Mouse (Mus musculus) megakaryocyte, embryonic 14.5 days (primary cell): Measurements from ENCODE around the gene Sycn. TPM values are rescaled to one million over a fixed set of nuclear protein-coding genes. Genes with fewer than 3 reads are reported as not detected.

ENCODE experiments used
- H3K27me3 ChIP-seq: replicated peaks from 2 replicates; pipeline ENCODE3; 2012; ENCODE audit warnings: inconsistent platforms
- H3K36me3 ChIP-seq: replicated peaks from 2 replicates; pipeline ENCODE3; 2012; ENCODE audit warnings: low read length, inconsistent platforms, mixed read lengths
- H3K4me1 ChIP-seq: 2 replicates; pipeline ENCODE4 v1.6.1; 2012; ENCODE audit warnings: inconsistent platforms
- H3K4me3 ChIP-seq: replicated peaks from 2 replicates; pipeline ENCODE3; 2012; ENCODE audit warnings: moderate library complexity, mild to moderate bottlenecking, inconsistent platforms
- H3K9me3 ChIP-seq: 2 replicates; pipeline ENCODE4 v1.6.1; 2012; ENCODE audit warnings: inconsistent platforms
- FLI1 ChIP-seq: IDR thresholded peaks from 2 replicates; pipeline ENCODE4 v1.6.1; 2012; ENCODE audit warnings: low read length, inconsistent platforms, mixed read lengths
- GATA1 ChIP-seq: IDR thresholded peaks from 3 replicates; pipeline ENCODE4 v1.6.1; 2012; ENCODE audit warnings: mixed read lengths, low read length, inconsistent platforms, borderline replicate concordance
- polyA plus RNA-seq: library from polyadenylated mRNA; stranded (reverse); fragments of >175 nt; gene quantifications from 2 replicates; pipeline ENCODE4 v1.2.3, GENCODE M21; 2012; ENCODE audit warnings: low replicate concordance; ENCODE audit not compliant: insufficient read depth

Sycn gene
- polyA plus RNA-seq, 1 experiment: not detected

DNA sequence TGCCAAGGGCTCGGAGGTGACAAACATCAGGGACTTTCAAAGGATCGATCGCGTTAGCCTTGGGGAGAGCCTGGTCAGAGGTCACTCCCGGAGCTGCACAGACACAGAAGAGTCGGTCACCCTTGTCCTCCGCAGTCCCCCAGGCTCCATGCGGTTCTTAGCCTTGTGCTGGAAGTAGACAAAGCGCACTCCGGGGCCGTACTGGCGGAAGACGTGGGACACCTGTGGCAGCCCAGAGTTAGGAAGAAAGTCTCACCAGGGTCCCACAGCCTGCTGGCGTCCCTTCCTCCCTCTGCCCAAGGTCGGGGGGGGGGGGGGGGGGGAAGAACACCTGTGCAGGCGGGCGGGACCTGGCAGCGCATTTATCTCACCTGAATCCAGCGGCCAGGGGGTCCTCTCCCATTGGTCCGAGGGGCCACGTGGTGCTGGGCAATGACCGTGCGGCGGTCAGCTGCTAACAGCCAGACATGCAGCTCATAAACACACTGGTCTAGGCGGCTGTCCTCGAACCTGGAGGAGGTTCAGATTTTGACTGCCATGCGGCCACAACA lies 3.4 kb downstream of the Sycn start:
- no peak overlapping the region for H3K4me3 ChIP-seq
- H3K27me3 ChIP-seq: peaks cover 46% of the 10 kb centered on the region

GRCm38 (mm10) chr7:28545048-28545890 lies 4.6 kb downstream of the Sycn start:
- H3K4me1 ChIP-seq: peaks cover 48% of the 10 kb centered on the region
- peak overlapping the region; percentile 56 for H3K4me3 ChIP-seq
- TF ChIP-seq FLI1 (no peak), GATA1 (no peak)
- H3K9me3 ChIP-seq: peaks cover 5% of the 10 kb centered on the region; the same call in 1 of the 2 replicates
- H3K27me3 ChIP-seq: peaks cover 46% of the 10 kb centered on the region
- H3K36me3 ChIP-seq: no peaks in the 10 kb centered on the region

More for the DNA sequence above, 3.4 kb downstream of the Sycn start:
- TF ChIP-seq FLI1 (no peak), GATA1 (no peak)
- peaks cover 7% of the 10 kb centered on the region for H3K9me3 ChIP-seq
- H3K36me3 ChIP-seq: no peaks in the 10 kb centered on the region
- H3K4me1 ChIP-seq: peaks cover 41% of the 10 kb centered on the region

- Histone ChIP-seq H3K27me3 (peaks cover 43% of the 10 kb centered on the region), H3K4me3 (no peak overlapping the region), H3K4me1 (peaks cover 48% of the 10 kb centered on the region), H3K9me3 (0 out of 2 replicates have a peak, but pooled peaks cover 2% of the 10 kb centered on the region), H3K36me3 (no peaks in the 10 kb centered on the region)
- no peak for TF ChIP-seq GATA1
- TF ChIP-seq FLI1: no peak
These were observed 5.2 kb downstream of the Sycn start for GRCm38 (mm10) chr7:28545891-28546210.

- Histone ChIP-seq H3K9me3 (no peaks in the 10 kb centered on the region), H3K27me3 (peaks cover 42% of the 10 kb centered on the region), H3K4me1 (peaks cover 48% of the 10 kb centered on the region), H3K36me3 (no peaks in the 10 kb centered on the region), H3K4me3 (peak overlapping the region; percentile 84)
- no peak for TF ChIP-seq FLI1
- no peak for TF ChIP-seq GATA1
These were observed 6.0 kb downstream of the Sycn start for GRCm38 (mm10) chr7:28546649-28547048.

- Histone ChIP-seq H3K9me3 (peaks cover 1% of the 10 kb centered on the region), H3K4me3 (peak within 1 kb of the TSS; percentile 84), H3K27me3 (peaks cover 38% of the 10 kb centered on the region), H3K36me3 (no peaks in the 10 kb centered on the region), H3K4me1 (peaks cover 48% of the 10 kb centered on the region)
- TF ChIP-seq FLI1 (no peak), GATA1 (no peak)
These were observed 6.5 kb downstream of the Sycn start, which contains the start of gene Nccrp1 for GRCm38 (mm10) chr7:28547154-28547553. Nccrp1 (minus strand) TSS chr7:28547254.

GRCm38 (mm10) chr7:28547628-28548027 lies 6.9 kb downstream of the Sycn start:
- peaks cover 38% of the 10 kb centered on the region for H3K27me3 ChIP-seq
- peak overlapping the region; percentile 84 for H3K4me3 ChIP-seq
- TF ChIP-seq FLI1 (no peak; the same call in 1 of the 2 replicates), GATA1 (no peak)
- no peaks in the 10 kb centered on the region for H3K36me3 ChIP-seq
- H3K4me1 ChIP-seq: peaks cover 48% of the 10 kb centered on the region
- H3K9me3 ChIP-seq: peaks cover 6% of the 10 kb centered on the region

- Histone ChIP-seq H3K4me3 (no peak overlapping the region), H3K9me3 (peaks cover 12% of the 10 kb centered on the region), H3K36me3 (no peaks in the 10 kb centered on the region), H3K4me1 (peaks cover 44% of the 10 kb centered on the region), H3K27me3 (peaks cover 3% of the 10 kb centered on the region)
- TF ChIP-seq FLI1 (no peak), GATA1 (no peak)
These were observed 12.4 kb downstream of the Sycn start for GRCm38 (mm10) chr7:28553076-28553475.

- Histone ChIP-seq H3K36me3 (peaks cover 26% of the 10 kb centered on the region), H3K27me3 (peaks cover 3% of the 10 kb centered on the region), H3K4me3 (no peak overlapping the region), H3K9me3 (peaks cover 12% of the 10 kb centered on the region), H3K4me1 (peaks cover 51% of the 10 kb centered on the region)
- TF ChIP-seq GATA1 (no peak), FLI1 (no peak)
These were observed 15.4 kb downstream of the Sycn start for GRCm38 (mm10) chr7:28555939-28556535.

DNA sequence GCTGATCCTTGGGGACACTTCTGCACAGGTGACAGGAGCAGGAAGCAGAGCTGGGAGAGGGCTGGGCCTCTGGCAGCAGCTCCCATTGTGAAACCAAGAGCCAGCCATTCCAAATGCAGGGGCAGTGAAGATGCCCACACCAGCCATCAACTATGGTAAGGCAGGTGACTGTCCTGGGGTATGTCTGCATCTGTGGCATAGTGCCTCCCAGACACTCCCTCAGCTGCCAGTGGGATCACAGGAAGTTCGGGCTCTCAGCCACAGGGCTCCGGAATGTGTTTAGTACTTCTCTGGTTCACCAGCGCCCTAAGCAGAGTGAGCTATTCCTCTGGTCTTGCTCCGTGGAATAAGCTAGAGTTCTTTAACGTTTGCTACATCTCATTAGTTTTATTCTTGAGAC lies 16.4 kb downstream of the Sycn start:
- Histone ChIP-seq H3K27me3 (peaks cover 3% of the 10 kb centered on the region), H3K9me3 (peaks cover 12% of the 10 kb centered on the region), H3K4me1 (peaks cover 56% of the 10 kb centered on the region), H3K36me3 (peaks cover 32% of the 10 kb centered on the region), H3K4me3 (no peak overlapping the region)
- no peak for TF ChIP-seq GATA1

GRCm38 (mm10) chr7:28557708-28558107 lies 17.0 kb downstream of the Sycn start:
- Histone ChIP-seq H3K4me1 (peaks cover 63% of the 10 kb centered on the region), H3K36me3 (peaks cover 38% of the 10 kb centered on the region), H3K4me3 (peak overlapping the region; percentile 59)

More at GRCm38 (mm10) chr7:28557708-28558107, 17.0 kb downstream of the Sycn start:
- H3K27me3 ChIP-seq: peaks cover 3% of the 10 kb centered on the region
- peaks cover 6% of the 10 kb centered on the region for H3K9me3 ChIP-seq
- TF ChIP-seq GATA1 (no peak), FLI1 (no peak)
